Mouse (Mus musculus): ENCODE results near the gene Rgs3. TPM values are rescaled to one million over a fixed set of nuclear protein-coding genes. Genes with fewer than 3 reads are reported as not detected.

Rgs3 gene
- total and polyA plus RNA-seq, 3 experiments: not detected

DNA sequence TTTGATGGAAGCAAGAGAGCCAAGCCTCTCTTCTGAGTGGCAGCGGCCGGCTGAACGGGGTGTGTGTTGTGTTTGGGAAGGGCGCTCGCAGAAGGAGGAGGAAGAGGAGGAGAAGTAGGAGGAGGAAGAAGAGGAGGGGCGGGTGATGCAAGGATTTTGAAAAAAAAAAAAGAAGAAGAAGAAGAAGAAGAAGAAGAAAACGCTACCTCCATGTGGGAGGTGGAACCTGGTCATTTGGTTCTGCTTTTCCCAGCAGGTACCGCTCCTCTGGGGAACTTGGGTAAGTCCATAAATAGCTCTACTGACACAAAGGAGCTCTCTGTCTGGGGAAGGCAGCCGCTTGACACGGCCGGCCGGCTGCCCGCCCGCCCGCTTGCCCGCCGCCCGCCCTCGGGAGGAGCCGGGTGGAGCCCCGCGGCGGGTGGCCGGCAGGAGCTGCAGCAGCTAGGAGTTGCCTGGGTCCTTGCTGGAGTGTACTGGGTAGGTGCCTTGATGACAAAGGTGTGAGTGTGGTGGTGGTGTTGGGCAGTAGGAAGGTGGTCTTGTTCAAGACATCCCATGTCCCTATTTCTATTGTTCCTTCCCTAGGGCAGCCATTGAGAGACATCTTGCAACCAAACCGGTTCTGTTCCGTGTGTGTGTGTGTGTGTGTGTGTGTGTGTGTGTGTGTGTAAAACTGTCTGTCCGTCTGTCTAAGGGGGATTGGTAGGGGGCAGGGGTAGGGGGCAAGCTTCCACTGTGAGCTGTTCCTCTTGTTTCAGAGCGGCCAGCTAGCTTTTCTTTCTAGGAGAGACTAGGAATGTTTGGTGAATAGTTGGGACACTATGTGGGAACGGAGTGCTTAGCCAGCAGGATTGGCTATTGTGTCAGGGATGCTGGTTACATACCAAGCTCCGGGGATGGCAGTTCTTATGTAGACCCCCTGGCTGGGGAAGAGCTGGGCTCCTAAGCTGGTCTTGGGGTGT lies 114.7 kb downstream of the Rgs3 start:
- no peak overlapping the region for H3K27ac ChIP-seq (ENCODE audit: control insufficient read depth, low read depth, low read length)
- no peak overlapping the region for H3K4me3 ChIP-seq (ENCODE audit: control insufficient read depth in 1 of 2, insufficient read depth in 1 of 2, low read depth in 2 of 2, low read length in 2 of 2)
- no peak overlapping the region for H3K9ac ChIP-seq (ENCODE audit: control insufficient read depth, low read depth, low read length, poor library complexity, severe bottlenecking)
- H3K9me3 ChIP-seq (replicated peaks; ENCODE audit: insufficient read depth, low read length): no peaks in the 10 kb centered on the region
- H3K4me1 ChIP-seq (ENCODE audit: control insufficient read depth in 1 of 2, insufficient read depth in 2 of 2, low read length in 2 of 2): no peaks in the 10 kb centered on the region
- no peaks in the 10 kb centered on the region for H3K27me3 ChIP-seq (ENCODE audit: control insufficient read depth in 1 of 2, insufficient read depth in 2 of 2, low read length in 2 of 2)
- no peaks in the 10 kb centered on the region for H3K36me3 ChIP-seq (ENCODE audit: control insufficient read depth in 1 of 2, insufficient read depth in 2 of 2, low read length in 2 of 2)
- no peaks in the 10 kb centered on the region for H3K79me2 ChIP-seq (ENCODE audit: control insufficient read depth, insufficient read depth, low read length, poor library complexity)
- no peak for DNase-seq (ENCODE audit: low read depth, low spot score)
- TF ChIP-seq POLR2A (IDR thresholded peaks at IDR 0.05; ENCODE audit: control insufficient read depth in 1 of 2, insufficient read depth in 1 of 2, low read depth in 1 of 2, low read length in 2 of 2, poor library complexity in 1 of 2): no peak

DNA sequence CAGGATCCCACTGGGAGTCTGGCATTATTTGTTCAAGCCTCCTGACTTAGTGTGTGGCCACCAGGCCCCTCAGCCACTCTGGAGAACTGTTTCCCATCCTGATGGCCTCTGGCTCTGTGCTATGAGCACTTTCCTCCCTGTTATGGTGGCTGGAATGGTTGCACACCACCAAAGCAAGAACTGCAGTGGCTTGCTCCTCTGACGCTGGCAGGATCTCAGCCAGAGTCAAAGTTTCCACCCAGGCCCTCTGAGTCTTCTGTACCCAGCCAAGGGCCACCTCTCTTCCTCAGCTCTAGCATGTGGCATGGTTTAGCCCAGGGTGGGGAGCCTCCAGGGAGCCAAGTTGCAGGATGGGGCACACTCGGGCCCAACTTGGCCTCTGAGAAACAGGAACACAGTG lies 115.7 kb downstream of the Rgs3 start:
- Histone ChIP-seq H3K4me1 (ENCODE audit: control insufficient read depth in 1 of 2, insufficient read depth in 2 of 2, low read length in 2 of 2) (no peaks in the 10 kb centered on the region), H3K9me3 (replicated peaks; ENCODE audit: insufficient read depth, low read length) (no peaks in the 10 kb centered on the region), H3K4me3 (ENCODE audit: control insufficient read depth in 1 of 2, insufficient read depth in 1 of 2, low read depth in 2 of 2, low read length in 2 of 2) (no peak overlapping the region), H3K27me3 (ENCODE audit: control insufficient read depth in 1 of 2, insufficient read depth in 2 of 2, low read length in 2 of 2) (no peaks in the 10 kb centered on the region), H3K79me2 (ENCODE audit: control insufficient read depth, insufficient read depth, low read length, poor library complexity) (no peaks in the 10 kb centered on the region), H3K27ac (ENCODE audit: control insufficient read depth, low read depth, low read length) (no peak overlapping the region), H3K36me3 (ENCODE audit: control insufficient read depth in 1 of 2, insufficient read depth in 2 of 2, low read length in 2 of 2) (no peaks in the 10 kb centered on the region), H3K9ac (ENCODE audit: control insufficient read depth, low read depth, low read length, poor library complexity, severe bottlenecking) (no peak overlapping the region)
- no peak for DNase-seq (ENCODE audit: low read depth, low spot score)
- TF ChIP-seq GATA1 (IDR thresholded peaks at IDR 0.05; ENCODE audit: low read depth, low read length) (no peak), TAL1 (IDR thresholded peaks at IDR 0.05; ENCODE audit: low read length) (no peak), POLR2AphosphoS2 (IDR thresholded peaks at IDR 0.05; ENCODE audit: low read length) (no peak), CTCF (IDR thresholded peaks at IDR 0.05 in 2 of 3, conservative IDR thresholded peaks at IDR 0.05 in 1 of 3; ENCODE audit: control insufficient read depth in 1 of 3, insufficient read depth in 1 of 3, low read depth in 2 of 3, low read length in 3 of 3, poor library complexity in 1 of 3, severe bottlenecking in 1 of 3) (no peak), MAFK (IDR thresholded peaks at IDR 0.05; ENCODE audit: borderline replicate concordance, low read depth, low read length) (no peak), CHD2 (IDR thresholded peaks at IDR 0.05; ENCODE audit: low read length) (no peak), UBTF (IDR thresholded peaks at IDR 0.05; ENCODE audit: borderline replicate concordance, insufficient read depth, low read depth, low read length) (no peak), ZNF384 (IDR thresholded peaks at IDR 0.05; ENCODE audit: low read depth, low read length) (no peak), POLR2A (IDR thresholded peaks at IDR 0.05; ENCODE audit: control insufficient read depth in 1 of 2, insufficient read depth in 1 of 2, low read depth in 1 of 2, low read length in 2 of 2, poor library complexity in 1 of 2) (no peak)

DNA sequence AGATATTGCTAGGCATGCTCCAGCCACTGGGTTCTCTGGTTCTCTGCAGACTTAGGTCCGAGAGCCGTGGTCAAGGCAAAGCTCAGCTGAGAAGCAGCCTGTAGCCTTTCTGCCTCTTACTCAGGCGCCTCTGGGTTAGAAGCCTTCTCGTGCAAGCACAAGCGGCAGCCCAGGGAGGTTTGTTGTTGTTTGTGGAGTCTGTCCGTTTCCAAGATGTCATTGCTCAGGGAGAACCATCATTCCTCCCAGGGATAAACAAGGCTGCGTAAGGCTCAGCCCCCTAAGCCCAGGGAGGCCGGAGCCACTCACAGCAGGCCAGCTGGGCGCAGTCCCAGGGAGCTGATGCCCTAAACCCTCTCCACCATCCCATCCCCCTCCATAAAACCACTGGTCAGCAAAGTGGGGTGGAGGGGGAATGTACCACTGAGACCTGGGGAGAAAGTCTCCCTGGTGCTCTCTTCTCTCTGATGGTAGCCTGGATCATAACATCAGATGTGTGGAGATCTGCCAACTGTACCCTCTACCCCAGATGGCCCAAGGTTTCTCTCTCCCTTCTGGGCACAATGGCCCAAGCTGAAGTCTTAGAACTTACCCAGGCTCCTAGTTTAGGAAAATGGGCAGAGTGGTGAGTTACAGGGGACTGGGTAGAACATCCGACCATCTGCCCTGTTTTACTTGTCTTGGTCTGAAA lies 117.5 kb downstream of the Rgs3 start:
- Histone ChIP-seq H3K4me1 (ENCODE audit: control insufficient read depth in 1 of 2, insufficient read depth in 2 of 2, low read length in 2 of 2) (no peaks in the 10 kb centered on the region), H3K27me3 (ENCODE audit: control insufficient read depth in 1 of 2, insufficient read depth in 2 of 2, low read length in 2 of 2) (no peaks in the 10 kb centered on the region), H3K27ac (ENCODE audit: control insufficient read depth, low read depth, low read length) (no peak overlapping the region), H3K36me3 (ENCODE audit: control insufficient read depth in 1 of 2, insufficient read depth in 2 of 2, low read length in 2 of 2) (no peaks in the 10 kb centered on the region), H3K79me2 (ENCODE audit: control insufficient read depth, insufficient read depth, low read length, poor library complexity) (no peaks in the 10 kb centered on the region), H3K9me3 (replicated peaks; ENCODE audit: insufficient read depth, low read length) (no peaks in the 10 kb centered on the region), H3K9ac (ENCODE audit: control insufficient read depth, low read depth, low read length, poor library complexity, severe bottlenecking) (no peak overlapping the region), H3K4me3 (ENCODE audit: control insufficient read depth in 1 of 2, insufficient read depth in 1 of 2, low read depth in 2 of 2, low read length in 2 of 2) (no peak overlapping the region)
- DNase-seq (ENCODE audit: low read depth, low spot score): no peak
- TF ChIP-seq POLR2AphosphoS5 (IDR thresholded peaks at IDR 0.05; ENCODE audit: borderline replicate concordance, low read depth, low read length): no peak
- TF ChIP-seq ZC3H11A (IDR thresholded peaks at IDR 0.05; ENCODE audit: low read depth, low read length): no peak
- no peak for TF ChIP-seq POLR2A (IDR thresholded peaks at IDR 0.05; ENCODE audit: control insufficient read depth in 1 of 2, insufficient read depth in 1 of 2, low read depth in 1 of 2, low read length in 2 of 2, poor library complexity in 1 of 2)
- no peak for TF ChIP-seq CHD1 (IDR thresholded peaks at IDR 0.05; ENCODE audit: low read depth, low read length)
- TF ChIP-seq JUND (IDR thresholded peaks at IDR 0.05; ENCODE audit: low read depth, low read length): no peak
- TF ChIP-seq ELF1 (IDR thresholded peaks at IDR 0.05; ENCODE audit: low read depth, low read length): no peak
- TF ChIP-seq CTCF (IDR thresholded peaks at IDR 0.05 in 2 of 3, conservative IDR thresholded peaks at IDR 0.05 in 1 of 3; ENCODE audit: control insufficient read depth in 1 of 3, insufficient read depth in 1 of 3, low read depth in 2 of 3, low read length in 3 of 3, poor library complexity in 1 of 3, severe bottlenecking in 1 of 3): no peak
- no peak for TF ChIP-seq MAZ (IDR thresholded peaks at IDR 0.05; ENCODE audit: low read depth, low read length)
- no peak for TF ChIP-seq MYC (IDR thresholded peaks at IDR 0.05; ENCODE audit: low read depth, low read length)
- no peak for TF ChIP-seq ZKSCAN1 (IDR thresholded peaks at IDR 0.05; ENCODE audit: low read depth, low read length)
- TF ChIP-seq BHLHE40 (IDR thresholded peaks at IDR 0.05; ENCODE audit: borderline replicate concordance, low read depth, low read length): no peak
- no peak for TF ChIP-seq UBTF (IDR thresholded peaks at IDR 0.05; ENCODE audit: borderline replicate concordance, insufficient read depth, low read depth, low read length)
- TF ChIP-seq E2F4 (IDR thresholded peaks at IDR 0.05; ENCODE audit: borderline replicate concordance, low read depth, low read length): no peak
- TF ChIP-seq MAFK (IDR thresholded peaks at IDR 0.05; ENCODE audit: borderline replicate concordance, low read depth, low read length): no peak
- no peak for TF ChIP-seq ETS1 (IDR thresholded peaks at IDR 0.05; ENCODE audit: low read depth, low read length)
- TF ChIP-seq GABPA (IDR thresholded peaks at IDR 0.05; ENCODE audit: low read depth, low read length): no peak
- TF ChIP-seq NELFE (IDR thresholded peaks at IDR 0.05; ENCODE audit: low read depth, low read length): no peak
